ENCODE assay signal across 13 mouse cellular contexts in the genomic region with DNA sequence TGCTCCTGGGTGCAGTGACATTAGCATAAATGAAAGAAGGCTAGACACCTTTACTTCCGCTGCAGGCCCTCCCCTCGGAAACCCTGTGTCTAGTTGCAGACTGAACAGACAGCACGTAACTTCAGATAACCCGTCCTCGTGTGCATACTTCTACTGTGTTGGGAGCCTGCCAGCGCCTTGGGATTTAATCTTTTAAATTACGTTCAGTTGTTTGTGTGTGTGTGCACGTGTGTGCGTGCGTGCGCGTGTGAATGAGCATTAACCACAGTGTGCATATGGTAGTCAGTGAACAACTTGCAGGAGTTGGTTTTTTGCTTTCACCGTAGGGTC. TPM values are rescaled to one million over a fixed set of nuclear protein-coding genes. Genes with fewer than 3 reads are reported as not detected.
DNase-seq lines count a peak whose midpoint lies in the region; ATAC-seq and TF ChIP-seq lines count a peak whose summit lies in the region.
"Had no signal": no experiment of that assay in that cellular context is flagged by ENCODE, and none has a peak within 500 bp of the region (broad histone marks: within the 10 kb centered on the region; RNA-seq: fewer than 3 reads in every experiment).

No protein-coding gene starts in this region.

- DNase-seq in cerebellum, adult 9-11 months: peak; percentile 67
- no peak for DNase-seq in cerebellum, adult 9-10 months
- no peak for DNase-seq in kidney, postnatal 0 days (ENCODE audit: low spot score)
- DNase-seq in kidney, adult 18-20 months: no peak
- peak; percentile 87 for DNase-seq in CD4-positive, CD25-positive, alpha-beta regulatory T cell, adult 2 months (ENCODE audit: low read depth, low spot score)
- no peak for DNase-seq in midbrain, embryonic 11.5 days (ENCODE audit: low spot score, missing footprints)
- DNase-seq: adrenal gland, adult 2 months; heart, adult 2 months; lung, adult 2 months had no signal

- peak overlapping the region; percentile 77 for H3K27ac ChIP-seq in kidney, postnatal 0 days
- no peak overlapping the region for H3K27ac ChIP-seq in midbrain, embryonic 11.5 days (ENCODE audit: low read depth, low read length)
- no peak overlapping the region for H3K27ac ChIP-seq in midbrain, embryonic 16.5 days (ENCODE audit: low read length)

- peaks cover 25% of the 10 kb centered on the region; the same call in 1 of the 2 replicates for H3K4me1 ChIP-seq in kidney, postnatal 0 days (replicated peaks; ENCODE audit: insufficient read depth, low read length)
- H3K4me1 ChIP-seq in midbrain, embryonic 11.5 days (ENCODE audit: control insufficient read depth, insufficient read depth, low read length): no peaks in the 10 kb centered on the region
- H3K4me1 ChIP-seq in midbrain, embryonic 16.5 days (ENCODE audit: control insufficient read depth, insufficient read depth, low read length): peaks cover 18% of the 10 kb centered on the region

- WGBS in kidney, postnatal 0 days: 76% methylated on average over 13 of the region's 13 CpGs
- 90% methylated on average over 13 of the region's 13 CpGs for WGBS in midbrain, embryonic 11.5 days
- WGBS in midbrain, embryonic 16.5 days: 85% methylated on average over 13 of the region's 13 CpGs

- no peaks in the 10 kb centered on the region for H3K9me3 ChIP-seq in kidney, postnatal 0 days (replicated peaks; ENCODE audit: low read length)
- no peaks in the 10 kb centered on the region for H3K9me3 ChIP-seq in midbrain, embryonic 11.5 days (ENCODE audit: control insufficient read depth, low read length)
- H3K9me3 ChIP-seq in midbrain, embryonic 16.5 days (replicated peaks; ENCODE audit: control insufficient read depth, low read length, poor library complexity, severe bottlenecking): no peaks in the 10 kb centered on the region
- H3K9me3 ChIP-seq: hindbrain, embryonic 15.5 days; midbrain, embryonic 13.5 days had no signal

- no peak overlapping the region for H3K4me2 ChIP-seq in kidney, postnatal 0 days (ENCODE audit: low read length)
- H3K4me2 ChIP-seq in midbrain, embryonic 11.5 days: no peak overlapping the region
- no peak overlapping the region for H3K4me2 ChIP-seq in midbrain, embryonic 16.5 days (ENCODE audit: low read length)
- H3K4me2 ChIP-seq: hindbrain, embryonic 15.5 days; midbrain, embryonic 13.5 days had no signal

- H3K9ac ChIP-seq in kidney, postnatal 0 days (ENCODE audit: low read depth, low read length): no peak overlapping the region
- no peak overlapping the region for H3K9ac ChIP-seq in midbrain, embryonic 11.5 days (ENCODE audit: low read length)
- H3K9ac ChIP-seq in midbrain, embryonic 16.5 days (ENCODE audit: low read depth, low read length): no peak overlapping the region
- H3K9ac ChIP-seq: hindbrain, embryonic 15.5 days; midbrain, embryonic 13.5 days had no signal

- no peak for TF ChIP-seq CTCF in kidney, postnatal 0 days (IDR thresholded peaks at IDR 0.05; ENCODE audit: low read depth)

- H3K27me3 ChIP-seq in kidney, postnatal 0 days (ENCODE audit: insufficient read depth, low read length): no peaks in the 10 kb centered on the region
- H3K27me3 ChIP-seq in midbrain, embryonic 11.5 days (ENCODE audit: control insufficient read depth, insufficient read depth, low read length): no peaks in the 10 kb centered on the region
- H3K27me3 ChIP-seq in midbrain, embryonic 16.5 days (ENCODE audit: control insufficient read depth, insufficient read depth, low read depth, low read length): no peaks in the 10 kb centered on the region
- H3K27me3 ChIP-seq: hindbrain, embryonic 15.5 days; midbrain, embryonic 13.5 days had no signal

- no peak for ATAC-seq in kidney, postnatal 0 days (replicated peaks; ENCODE audit: low FRiP score, low read depth)
- ATAC-seq in megakaryocyte-erythroid progenitor cell, adult 5-6 weeks (replicated peaks; ENCODE audit: low FRiP score, low TSS enrichment, poor library complexity, severe bottlenecking): peak; percentile 66
- no peak for ATAC-seq in midbrain, embryonic 11.5 days (ENCODE audit: low FRiP score)
- no peak for ATAC-seq in midbrain, embryonic 16.5 days
- ATAC-seq: midbrain, embryonic 13.5 days had no signal

- H3K36me3 ChIP-seq in kidney, postnatal 0 days (ENCODE audit: insufficient read depth, low read length): 0 out of 2 replicates have a peak, but pooled peaks cover 2% of the 10 kb centered on the region
- H3K36me3 ChIP-seq in midbrain, embryonic 11.5 days (ENCODE audit: control insufficient read depth, insufficient read depth, low read length): no peaks in the 10 kb centered on the region
- no peaks in the 10 kb centered on the region for H3K36me3 ChIP-seq in midbrain, embryonic 16.5 days (ENCODE audit: control insufficient read depth, insufficient read depth, low read length)
- H3K36me3 ChIP-seq: hindbrain, embryonic 15.5 days had no signal

- no peak overlapping the region for H3K4me3 ChIP-seq in kidney, postnatal 0 days (replicated peaks; ENCODE audit: low read depth, low read length)
- H3K4me3 ChIP-seq in midbrain, embryonic 11.5 days (ENCODE audit: low read depth, low read length): no peak overlapping the region
- no peak overlapping the region for H3K4me3 ChIP-seq in midbrain, embryonic 16.5 days (ENCODE audit: low read depth, low read length)
- H3K4me3 ChIP-seq: heart, adult 2 months; hindbrain, embryonic 15.5 days; midbrain, embryonic 13.5 days had no signal

RNA-seq across cellular contexts. Expression of gene Slc43a2, which starts 7.4 kb away (rescaled TPM):
- 16.6 and 19.1 TPM in 2 replicates for polyA plus RNA-seq in kidney, postnatal 0 days (2015; fragmentation: Nextera tagmentation; extraction: Ambion mirVana)
- total RNA-seq in megakaryocyte-erythroid progenitor cell, adult 5-6 weeks (2014; fragmentation: Nextera tagmentation): 1.2 and 2.2 TPM in 2 replicates
- total RNA-seq in megakaryocyte-erythroid progenitor cell, adult 5-6 weeks (2017): 1.9 and 2.9 TPM in 2 replicates
- polyA plus RNA-seq in midbrain, embryonic 11.5 days (2014; fragmentation: Nextera tagmentation; extraction: Ambion mirVana): 3.3 and 3.7 TPM in 2 replicates
- polyA plus RNA-seq in midbrain, embryonic 16.5 days (2015; fragmentation: Nextera tagmentation; extraction: Ambion mirVana): 19.4 and 21.0 TPM in 2 replicates

RNA-seq across cellular contexts. Expression of gene Scarf1, which starts 25.6 kb away (rescaled TPM):
- polyA plus RNA-seq in kidney, postnatal 0 days (2015; fragmentation: Nextera tagmentation; extraction: Ambion mirVana): 13.6 and 14.4 TPM in 2 replicates
- 1.0 TPM in 1 of 2 replicates, not detected in the other for total RNA-seq in megakaryocyte-erythroid progenitor cell, adult 5-6 weeks (2014; fragmentation: Nextera tagmentation)
- 0.65 TPM in 1 of 2 replicates, not detected in the other for total RNA-seq in megakaryocyte-erythroid progenitor cell, adult 5-6 weeks (2017)
- 2.9 and 3.4 TPM in 2 replicates for polyA plus RNA-seq in midbrain, embryonic 11.5 days (2014; fragmentation: Nextera tagmentation; extraction: Ambion mirVana)
- polyA plus RNA-seq in midbrain, embryonic 16.5 days (2015; fragmentation: Nextera tagmentation; extraction: Ambion mirVana): 3.4 and 4.3 TPM in 2 replicates

RNA-seq across cellular contexts. Expression of gene Rilp, which starts 29.0 kb away (rescaled TPM):
- polyA plus RNA-seq in kidney, postnatal 0 days (2015; fragmentation: Nextera tagmentation; extraction: Ambion mirVana): 4.2 and 4.5 TPM in 2 replicates
- 1.5 TPM in 1 of 2 replicates, not detected in the other for total RNA-seq in megakaryocyte-erythroid progenitor cell, adult 5-6 weeks (2014; fragmentation: Nextera tagmentation)
- total RNA-seq in megakaryocyte-erythroid progenitor cell, adult 5-6 weeks (2017): 0.72 TPM in 1 of 2 replicates, not detected in the other
- 0.53 and 0.72 TPM in 2 replicates for polyA plus RNA-seq in midbrain, embryonic 11.5 days (2014; fragmentation: Nextera tagmentation; extraction: Ambion mirVana)
- 2.8 and 2.9 TPM in 2 replicates for polyA plus RNA-seq in midbrain, embryonic 16.5 days (2015; fragmentation: Nextera tagmentation; extraction: Ambion mirVana)

RNA-seq across cellular contexts. Expression of gene Pitpna, which starts 49.0 kb away (rescaled TPM):
- polyA plus RNA-seq in kidney, postnatal 0 days (2015; fragmentation: Nextera tagmentation; extraction: Ambion mirVana): 68.9 and 69.8 TPM in 2 replicates
- total RNA-seq in megakaryocyte-erythroid progenitor cell, adult 5-6 weeks (2014; fragmentation: Nextera tagmentation): 69.0 and 96.5 TPM in 2 replicates
- total RNA-seq in megakaryocyte-erythroid progenitor cell, adult 5-6 weeks (2017): 46.2 and 58.2 TPM in 2 replicates
- polyA plus RNA-seq in midbrain, embryonic 11.5 days (2014; fragmentation: Nextera tagmentation; extraction: Ambion mirVana): 87.9 and 90.7 TPM in 2 replicates
- 95.7 and 98.3 TPM in 2 replicates for polyA plus RNA-seq in midbrain, embryonic 16.5 days (2015; fragmentation: Nextera tagmentation; extraction: Ambion mirVana)

RNA-seq across cellular contexts. Expression of gene Prpf8, which starts 52.3 kb away (rescaled TPM):
- 36.3 and 36.6 TPM in 2 replicates for polyA plus RNA-seq in kidney, postnatal 0 days (2015; fragmentation: Nextera tagmentation; extraction: Ambion mirVana)
- total RNA-seq in megakaryocyte-erythroid progenitor cell, adult 5-6 weeks (2014; fragmentation: Nextera tagmentation): 160 and 198 TPM in 2 replicates
- total RNA-seq in megakaryocyte-erythroid progenitor cell, adult 5-6 weeks (2017): 118 and 144 TPM in 2 replicates
- polyA plus RNA-seq in midbrain, embryonic 11.5 days (2014; fragmentation: Nextera tagmentation; extraction: Ambion mirVana): 94.9 and 100.0 TPM in 2 replicates
- polyA plus RNA-seq in midbrain, embryonic 16.5 days (2015; fragmentation: Nextera tagmentation; extraction: Ambion mirVana): 42.9 and 47.6 TPM in 2 replicates

Comparison
In these comparisons a context has a peak if more than half of its experiments do, and no peak if none do; other contexts are left out.
1. DNase-seq: peak in cerebellum, adult 9-11 months (single experiment) and CD4-positive, CD25-positive, alpha-beta regulatory T cell, adult 2 months (single experiment); none in cerebellum, adult 9-10 months (single experiment), kidney, postnatal 0 days (single experiment), kidney, adult 18-20 months (single experiment) and midbrain, embryonic 11.5 days (single experiment).